Mouse (Mus musculus) macrophage (primary cell): Measurements from ENCODE around the gene Mthfd1l. TPM values are rescaled to one million over a fixed set of nuclear protein-coding genes. Genes with fewer than 3 reads are reported as not detected.

Source experiments
- H3K27ac ChIP-seq: fragments of 350-480 bp; formaldehyde crosslinking; 2 replicates; pipeline ENCODE4 v1.9.0; 2021
- H3K36me3 ChIP-seq: fragments of 350-480 bp; formaldehyde crosslinking; 2 replicates; pipeline ENCODE4 v1.9.0; 2021; ENCODE audit errors: inconsistent target
- H3K4me3 ChIP-seq: fragments of 350-480 bp; formaldehyde crosslinking; 2 replicates; pipeline ENCODE4 v1.9.0; 2021; ENCODE audit errors: inconsistent target
- H3K79me2 ChIP-seq: fragments of 350-480 bp; formaldehyde crosslinking; 2 replicates; pipeline ENCODE4 v1.9.0; 2021; ENCODE audit errors: inconsistent target
- WGBS: methylation state at CpG from one replicate; pipeline ENCODE4 v1.1.7; 2026; ENCODE audit warnings: inconsistent platforms; ENCODE audit not compliant: missing documents; 5-methylcytosine and 5-hydroxymethylcytosine counted together
- polyA plus RNA-seq: library from polyadenylated mRNA; stranded (reverse); fragments of 250-400 nt; gene quantifications from 3 replicates; pipeline ENCODE4 v1.2.4, GENCODE M21; 2018; ENCODE audit warnings: inconsistent platforms

Gene Mthfd1l
- polyA plus RNA-seq, 1 experiment from 2014 or later, result 2.9 TPM

DNA sequence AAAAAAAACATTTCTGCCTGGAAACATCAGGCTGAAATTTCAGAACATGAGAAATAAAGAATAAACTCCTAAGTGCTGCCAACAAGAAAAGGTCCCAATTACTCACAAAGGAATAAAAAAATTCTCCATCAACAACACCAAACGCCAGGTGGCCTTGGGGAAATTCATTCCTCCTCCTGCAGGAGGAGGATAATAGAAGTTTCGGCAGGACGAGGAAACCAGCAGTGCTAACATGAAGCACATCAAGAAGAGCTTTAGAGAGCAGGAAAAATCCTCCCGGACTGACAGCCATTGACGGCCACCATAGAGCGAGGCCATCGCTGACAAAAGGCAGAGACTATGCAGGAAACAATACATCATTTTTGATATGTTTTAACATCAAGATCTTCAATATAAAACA is 71.5 kb downstream of the Mthfd1l start:
- H3K36me3 ChIP-seq, result no peaks in the 10 kb centered on the region
- 90% methylated on average over 7 of the region's 7 CpGs for WGBS
- no peaks in the 10 kb centered on the region for H3K79me2 ChIP-seq
- H3K4me3 ChIP-seq, result no peak overlapping the region
- H3K27ac ChIP-seq, result no peak overlapping the region

DNA sequence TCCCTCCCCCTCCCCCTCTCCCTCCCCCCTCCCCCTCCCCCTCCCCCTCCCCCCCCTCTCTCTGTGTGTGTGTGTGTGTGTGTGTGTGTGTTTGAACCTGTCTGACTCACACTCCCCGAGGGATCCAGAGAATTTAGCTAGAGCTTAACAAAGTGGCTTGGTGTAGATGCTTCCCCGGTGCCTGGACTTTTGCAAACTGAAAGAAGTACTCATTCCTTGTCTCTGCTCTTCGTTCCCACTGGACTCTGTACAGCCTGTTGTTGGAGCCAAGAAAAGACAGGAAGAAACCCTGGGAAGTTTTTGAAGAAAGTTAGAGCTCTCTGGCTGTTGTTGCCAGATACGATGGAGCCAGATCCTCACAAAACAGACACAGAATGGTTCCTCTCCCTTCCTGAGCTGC is 73.6 kb downstream of the Mthfd1l start:
- WGBS, result 94% methylated on average over 3 of the region's 4 CpGs
- Histone ChIP-seq H3K27ac (no peak overlapping the region), H3K4me3 (no peak overlapping the region), H3K36me3 (no peaks in the 10 kb centered on the region), H3K79me2 (no peaks in the 10 kb centered on the region)

DNA sequence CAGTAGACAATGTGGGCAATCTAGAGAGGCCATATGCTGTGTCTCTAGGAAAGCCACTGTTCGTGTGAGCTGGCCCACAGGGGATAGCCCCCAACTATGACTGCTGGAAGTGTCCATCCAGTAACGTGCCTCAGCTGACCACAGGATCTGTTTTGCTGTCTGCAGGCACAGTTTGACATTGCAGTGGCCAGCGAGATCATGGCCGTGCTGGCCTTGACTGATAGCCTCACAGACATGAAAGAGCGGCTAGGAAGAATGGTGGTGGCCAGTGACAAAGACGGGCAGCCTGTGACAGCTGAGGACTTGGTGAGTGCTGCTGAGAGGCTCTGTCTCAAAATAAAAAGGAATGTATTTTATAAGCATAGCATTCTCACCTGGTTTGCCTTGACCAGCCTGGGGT is 74.7 kb downstream of the Mthfd1l start:
- Histone ChIP-seq H3K36me3 (no peaks in the 10 kb centered on the region), H3K4me3 (no peak overlapping the region), H3K79me2 (no peaks in the 10 kb centered on the region), H3K27ac (no peak overlapping the region)
- WGBS, result 96% methylated on average over 6 of the region's 6 CpGs

DNA sequence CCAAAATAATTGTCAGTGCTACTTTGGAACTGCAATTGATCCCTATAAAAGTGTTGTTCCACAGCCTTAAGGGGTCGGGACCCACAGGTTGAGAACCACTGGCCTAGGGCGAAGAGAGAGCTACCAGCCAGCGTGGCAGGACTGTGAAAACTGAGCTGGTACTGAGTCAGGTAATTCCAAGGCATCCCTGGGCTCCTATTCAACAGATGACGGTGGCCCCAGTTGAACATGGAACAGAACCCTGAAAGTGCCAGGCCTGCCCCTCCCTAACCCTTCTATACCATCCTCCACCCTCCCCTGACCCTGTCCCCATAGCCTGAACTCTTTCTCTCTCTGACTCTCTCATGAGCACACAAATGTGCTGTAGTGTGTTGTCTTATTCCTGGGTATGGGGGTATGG is 77.3 kb downstream of the Mthfd1l start:
- no peak overlapping the region for H3K27ac ChIP-seq
- H3K36me3 ChIP-seq, result no peaks in the 10 kb centered on the region
- no peaks in the 10 kb centered on the region for H3K79me2 ChIP-seq
- no peak overlapping the region for H3K4me3 ChIP-seq
- WGBS, result 100% methylated on average over 4 of the region's 4 CpGs

DNA sequence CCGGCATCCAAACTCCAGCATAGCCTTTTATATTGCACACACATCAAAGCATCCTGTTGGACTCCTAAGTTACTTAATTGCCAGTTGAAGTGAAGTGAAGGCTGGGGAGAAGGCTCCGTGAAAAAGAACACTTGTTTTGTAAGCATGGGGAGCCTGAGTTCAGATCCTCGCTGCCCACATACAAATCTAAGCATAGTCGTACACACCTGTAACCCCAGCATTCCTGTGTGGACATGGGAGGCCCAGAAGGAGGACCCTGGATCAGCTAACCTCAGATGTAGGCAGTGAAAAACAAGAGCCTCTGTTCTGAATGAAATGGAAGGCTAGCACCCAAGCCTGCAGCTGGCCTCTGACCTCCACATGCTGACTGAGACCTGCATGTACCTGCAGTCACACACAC is 79.8 kb downstream of the Mthfd1l start:
- H3K4me3 ChIP-seq, result no peak overlapping the region
- no peaks in the 10 kb centered on the region for H3K36me3 ChIP-seq
- 80% methylated on average over 2 of the region's 4 CpGs for WGBS
- no peaks in the 10 kb centered on the region for H3K79me2 ChIP-seq
- no peak overlapping the region for H3K27ac ChIP-seq

DNA sequence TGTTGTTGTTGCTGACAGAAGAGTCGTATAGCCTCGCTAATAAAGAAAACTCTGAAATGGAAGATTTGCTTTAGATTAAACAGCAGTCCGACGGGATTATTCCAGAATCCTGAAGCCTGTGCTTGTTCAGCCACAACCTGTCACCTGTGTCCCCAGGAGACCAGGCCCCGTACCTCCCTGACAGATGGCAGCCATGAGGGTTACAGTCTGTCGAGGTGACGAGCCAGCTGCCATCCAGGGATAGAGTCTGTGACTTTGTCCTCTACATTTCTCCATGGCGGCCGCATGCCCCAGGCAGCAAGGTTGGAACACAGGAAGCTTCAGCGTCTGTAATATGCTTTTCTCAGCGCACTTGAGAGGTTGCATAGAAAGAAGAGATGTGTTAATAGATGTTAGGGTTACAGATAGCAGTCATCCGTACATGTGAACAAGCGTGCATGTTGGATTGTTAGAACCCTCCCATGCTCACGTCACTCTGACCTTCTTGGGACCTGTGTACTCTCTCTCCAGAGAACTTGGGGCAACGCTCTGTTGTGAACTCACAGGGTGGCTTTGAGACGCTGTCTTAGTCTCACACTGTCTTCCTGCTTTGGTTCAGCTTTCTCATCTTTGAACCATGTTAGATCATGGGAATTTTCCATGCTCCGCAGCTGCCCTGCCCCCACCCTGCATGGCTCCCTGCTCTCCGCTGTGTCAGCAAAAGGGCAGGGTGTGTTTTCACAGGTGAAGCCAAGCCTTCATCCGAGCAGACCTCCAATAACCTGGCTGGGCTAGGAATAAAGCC is 80.6 kb downstream of the Mthfd1l start:
- H3K36me3 ChIP-seq, result no peaks in the 10 kb centered on the region

DNA sequence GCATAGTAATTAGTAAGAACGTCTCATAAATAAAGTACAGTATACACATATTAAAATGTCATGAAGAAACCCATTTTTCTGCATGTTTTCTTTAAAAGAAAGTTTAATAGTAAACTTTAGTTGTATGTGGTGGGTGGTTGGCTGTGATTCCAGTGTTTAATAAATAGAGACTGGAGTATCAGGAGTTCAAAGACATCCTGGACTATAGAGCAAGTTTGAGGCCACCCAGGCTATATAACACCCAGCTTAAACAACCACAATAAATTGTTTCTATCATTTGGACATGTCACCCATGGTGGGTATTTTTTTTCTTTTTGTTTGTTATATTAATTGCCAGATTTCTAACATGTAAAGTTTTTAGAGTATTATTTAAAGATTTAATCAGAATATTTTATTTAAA is 81.7 kb downstream of the Mthfd1l start:
- H3K4me3 ChIP-seq, result no peak overlapping the region
- H3K27ac ChIP-seq, result no peak overlapping the region
- H3K79me2 ChIP-seq, result no peaks in the 10 kb centered on the region
- no peaks in the 10 kb centered on the region for H3K36me3 ChIP-seq
- WGBS, result 100% methylated on average over 1 of the region's 1 CpGs

More for the DNA sequence above, 80.6 kb downstream of the Mthfd1l start:
- H3K79me2 ChIP-seq, result no peaks in the 10 kb centered on the region
- no peak overlapping the region for H3K4me3 ChIP-seq
- WGBS, result 94% methylated on average over 19 of the region's 19 CpGs
- no peak overlapping the region for H3K27ac ChIP-seq

DNA sequence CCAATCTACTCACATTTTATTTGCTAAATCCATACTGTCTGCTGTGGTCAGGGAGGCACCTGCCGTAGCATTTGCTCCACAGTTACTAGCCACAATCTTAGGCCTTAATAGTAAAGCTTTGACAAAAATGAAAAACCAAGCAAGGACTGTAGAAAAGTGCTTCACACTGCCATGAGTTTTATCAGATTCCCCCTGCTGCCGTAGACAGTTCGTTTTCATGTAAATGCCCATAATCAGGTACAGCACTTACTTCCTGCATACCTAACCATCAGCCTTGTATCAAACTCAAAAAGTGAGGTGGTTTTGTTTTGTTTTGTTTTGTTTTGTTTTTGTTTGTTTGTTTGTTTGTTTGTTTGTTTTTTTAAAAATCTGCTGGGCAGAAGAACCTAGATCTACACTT is 84.5 kb downstream of the Mthfd1l start:
- 97% methylated on average over 3 of the region's 3 CpGs for WGBS
- no peaks in the 10 kb centered on the region for H3K36me3 ChIP-seq
- no peak overlapping the region for H3K4me3 ChIP-seq
- H3K27ac ChIP-seq, result no peak overlapping the region
- H3K79me2 ChIP-seq, result no peaks in the 10 kb centered on the region

DNA sequence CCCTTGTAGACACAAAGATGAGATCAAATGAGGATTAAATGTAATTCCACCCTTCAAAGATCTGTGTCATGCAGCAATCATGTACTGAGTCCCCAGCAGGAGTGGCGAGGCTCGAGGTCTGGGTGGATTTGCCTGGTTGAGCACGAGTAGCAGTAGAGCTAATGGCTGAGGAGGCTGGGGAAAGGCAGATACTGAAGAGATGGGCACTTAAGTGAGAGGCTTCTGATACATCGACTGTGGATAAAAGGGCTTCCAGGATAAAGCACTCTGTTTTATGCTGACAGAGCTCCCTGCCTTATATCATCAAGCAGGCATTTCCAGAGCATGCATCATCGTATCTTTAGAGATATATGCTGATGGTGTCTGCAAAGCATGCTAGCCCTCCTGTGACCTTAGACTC is 84.9 kb downstream of the Mthfd1l start:
- no peak overlapping the region for H3K27ac ChIP-seq
- no peak overlapping the region for H3K4me3 ChIP-seq
- H3K36me3 ChIP-seq, result no peaks in the 10 kb centered on the region
- WGBS, result 99% methylated on average over 5 of the region's 5 CpGs
- no peaks in the 10 kb centered on the region for H3K79me2 ChIP-seq

DNA sequence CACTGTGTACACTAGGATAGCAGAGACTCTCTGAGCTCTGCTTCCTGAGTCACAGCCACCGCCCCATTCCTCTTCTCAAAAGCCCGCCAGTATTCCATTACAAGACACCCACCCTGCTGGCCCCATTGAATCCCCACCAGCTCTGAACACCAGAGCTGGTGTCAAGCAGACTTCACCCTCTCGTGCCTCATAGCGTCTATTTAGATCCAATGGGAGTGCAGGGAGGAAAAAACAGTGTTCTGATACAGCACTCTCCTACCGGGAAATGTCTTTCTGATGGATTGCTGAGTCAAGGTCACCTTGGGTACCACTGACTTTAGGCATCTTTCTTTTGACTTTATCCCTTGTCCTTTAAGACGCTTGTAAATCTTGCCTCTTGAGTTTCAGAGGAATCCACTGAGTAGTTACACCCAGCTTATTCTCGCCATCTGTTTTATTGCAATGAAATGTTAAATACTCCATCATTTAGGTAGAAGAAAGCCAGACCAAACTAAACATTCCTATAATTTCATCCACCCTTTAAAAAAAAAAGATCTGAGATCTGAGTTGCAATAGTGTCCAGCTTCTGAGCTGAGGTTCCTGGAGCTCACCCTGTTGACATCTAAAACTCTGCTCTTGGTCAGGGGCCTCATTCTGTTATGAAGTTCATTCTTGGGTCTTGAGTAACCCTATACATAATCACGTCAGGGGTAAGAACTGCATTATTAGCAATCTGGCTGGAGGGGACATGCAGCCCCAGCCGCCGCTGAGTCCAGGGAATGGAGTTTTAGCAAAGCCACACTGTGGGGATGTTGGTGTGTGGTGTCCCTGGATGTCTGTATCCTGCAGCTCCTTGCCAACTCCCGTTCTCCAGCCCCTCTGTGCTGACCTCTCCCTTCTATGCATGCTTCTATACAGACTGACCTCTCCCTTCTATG is 88.4 kb downstream of the Mthfd1l start:
- no peak overlapping the region for H3K4me3 ChIP-seq
- no peaks in the 10 kb centered on the region for H3K36me3 ChIP-seq
- no peak overlapping the region for H3K27ac ChIP-seq
- no peaks in the 10 kb centered on the region for H3K79me2 ChIP-seq
- 96% methylated on average over 11 of the region's 11 CpGs for WGBS

DNA sequence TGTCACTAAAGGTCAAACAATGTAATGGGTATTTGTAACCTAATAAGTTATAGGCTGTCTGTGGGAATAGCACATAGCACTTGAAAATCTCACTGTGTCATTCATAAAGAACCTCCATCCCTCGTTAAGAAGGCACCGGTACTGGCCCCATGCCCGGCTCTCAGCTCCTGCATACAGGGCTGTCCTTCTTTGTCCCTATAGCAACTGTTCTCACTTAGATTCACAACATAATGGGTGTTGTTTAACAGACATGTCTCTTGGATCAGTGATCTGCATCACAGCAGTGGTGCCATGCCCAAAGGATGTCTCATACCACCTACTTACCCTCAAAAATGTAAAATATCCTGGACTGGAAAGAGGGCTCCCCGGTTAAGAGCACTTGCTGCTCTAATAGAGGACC is 90.6 kb downstream of the Mthfd1l start:
- no peak overlapping the region for H3K27ac ChIP-seq
- H3K79me2 ChIP-seq, result no peaks in the 10 kb centered on the region
- 95% methylated on average over 4 of the region's 4 CpGs for WGBS
- no peaks in the 10 kb centered on the region for H3K36me3 ChIP-seq
- no peak overlapping the region for H3K4me3 ChIP-seq

DNA sequence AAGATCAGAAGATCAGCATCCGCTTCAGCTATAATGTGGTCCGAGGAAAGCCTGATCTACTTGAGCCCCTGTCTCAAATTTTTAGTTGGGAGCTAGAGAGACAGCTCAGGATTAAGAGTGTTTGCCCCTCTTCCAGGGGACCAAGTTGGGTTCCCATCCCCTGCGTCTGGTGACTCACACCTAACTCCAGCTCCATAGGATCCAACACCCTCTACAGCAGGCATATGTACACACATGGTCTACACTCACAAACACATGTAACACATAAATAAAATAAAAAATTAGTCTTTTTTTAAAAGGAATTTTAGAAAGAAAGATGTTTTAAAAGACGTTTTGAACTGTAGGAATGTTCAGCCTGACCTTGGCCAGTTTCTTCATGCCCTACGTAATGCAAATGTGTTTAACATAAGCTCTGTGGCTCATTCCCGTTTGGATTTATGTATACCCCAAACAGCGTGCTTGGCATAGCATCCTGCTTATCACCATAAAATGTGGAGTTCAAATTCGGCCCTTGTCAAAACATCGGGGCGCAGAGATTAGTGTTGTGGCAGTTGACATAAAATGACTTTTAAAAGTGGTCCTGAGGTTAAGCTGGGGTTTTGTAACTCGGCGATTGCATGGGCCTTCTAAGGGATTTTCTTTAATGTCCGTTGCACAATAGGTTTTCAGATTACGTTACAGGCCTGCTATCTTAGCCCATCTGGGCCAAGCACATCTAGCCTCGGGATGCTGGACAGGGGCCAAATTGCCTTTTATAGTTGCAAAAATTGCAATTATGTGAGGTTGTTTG is 92.6 kb downstream of the Mthfd1l start:
- 51% methylated on average over 15 of the region's 15 CpGs for WGBS
- no peak overlapping the region for H3K27ac ChIP-seq
- no peaks in the 10 kb centered on the region for H3K36me3 ChIP-seq
- no peak overlapping the region for H3K4me3 ChIP-seq
- H3K79me2 ChIP-seq, result no peaks in the 10 kb centered on the region

DNA sequence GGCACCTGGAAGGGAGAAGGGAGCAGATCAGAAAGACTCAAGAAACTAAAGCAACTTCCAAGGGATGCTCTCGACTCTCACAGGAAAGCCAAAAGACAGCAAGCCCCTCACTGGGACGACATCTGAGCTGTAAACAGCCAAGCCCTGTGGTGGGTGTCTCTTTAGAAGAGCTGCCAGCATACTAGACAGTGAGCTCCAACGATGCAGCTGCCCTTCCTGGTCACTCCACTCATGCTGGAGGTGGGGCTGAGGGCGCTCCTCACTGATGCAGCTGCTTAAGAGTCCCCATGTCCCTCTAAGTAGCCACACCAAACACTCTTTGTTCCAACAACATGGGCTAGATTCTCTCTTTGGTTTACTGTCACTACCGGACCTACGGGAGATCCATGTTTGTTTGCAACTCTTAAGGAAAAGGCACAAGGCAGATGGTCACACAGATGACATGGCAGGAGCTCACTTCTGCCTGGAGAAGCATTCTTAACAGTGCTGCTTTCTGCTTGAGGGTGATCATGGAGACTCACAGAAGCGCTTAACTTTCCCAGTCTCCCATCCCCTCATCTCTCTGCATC is 96.4 kb downstream of the Mthfd1l start:
- Histone ChIP-seq H3K27ac (no peak overlapping the region), H3K36me3 (no peaks in the 10 kb centered on the region), H3K4me3 (no peak overlapping the region), H3K79me2 (no peaks in the 10 kb centered on the region)
- WGBS, result 94% methylated on average over 7 of the region's 7 CpGs

DNA sequence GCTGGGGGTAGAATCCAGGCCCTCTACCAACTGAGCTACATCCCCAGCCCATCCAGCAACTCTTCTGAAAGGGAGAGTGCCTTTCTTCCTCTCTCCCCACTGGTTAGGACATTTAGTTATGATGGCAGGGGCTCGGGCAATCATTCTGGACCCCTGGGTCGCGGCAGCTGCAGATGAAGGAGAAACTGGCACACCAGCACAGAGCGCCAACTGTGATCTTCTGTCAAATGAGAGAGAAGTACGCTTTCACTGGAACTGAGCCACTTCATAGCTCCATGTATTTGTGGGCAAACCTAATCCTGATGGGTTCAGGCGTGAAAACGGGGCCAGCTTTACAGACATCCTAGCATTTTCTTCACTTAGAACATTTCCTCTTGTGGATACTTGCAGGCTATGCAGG is 97.1 kb downstream of the Mthfd1l start:
- Histone ChIP-seq H3K4me3 (no peak overlapping the region), H3K79me2 (no peaks in the 10 kb centered on the region), H3K27ac (no peak overlapping the region), H3K36me3 (no peaks in the 10 kb centered on the region)
- WGBS, result 95% methylated on average over 7 of the region's 7 CpGs
